Mouse (Mus musculus): ENCODE data around the gene Rims1. TPM values are rescaled to one million over a fixed set of nuclear protein-coding genes. Genes with fewer than 3 reads are reported as not detected.

The Rims1 gene
- polyA plus RNA-seq, 1 experiment from 2014 or later: 0.24 TPM

DNA sequence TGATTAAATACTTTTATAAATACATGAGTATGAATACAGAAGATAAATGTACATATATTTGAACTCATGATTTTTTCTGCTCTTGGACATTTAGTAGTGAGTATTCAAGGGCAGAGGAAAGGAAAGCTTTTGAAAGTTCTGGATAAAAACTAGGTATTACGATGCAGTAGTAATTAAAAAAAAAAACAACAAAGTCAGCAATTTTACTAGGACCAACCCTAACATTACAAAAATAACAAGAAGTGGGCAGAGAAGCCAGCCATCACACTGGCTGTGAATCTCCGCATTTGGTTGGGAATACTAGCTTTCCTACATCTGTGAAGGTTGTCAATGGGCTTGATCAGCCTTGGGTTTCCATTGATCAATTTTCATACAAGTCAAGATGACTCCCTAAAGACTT is 381.8 kb downstream of the Rims1 start:
- WGBS (ENCODE audit: insufficient replicate concordance): 67% methylated on average over 2 of the region's 2 CpGs
- no peak overlapping the region for H3K27ac ChIP-seq
- no peak for ATAC-seq

GRCm38 (mm10) chr1:22422102-22422501 is 383.7 kb downstream of the Rims1 start:
- Histone ChIP-seq H3K4me3 (no peak overlapping the region), H3K36me3 (no peaks in the 10 kb centered on the region), H3K27ac (no peak overlapping the region), H3K27me3 (replicated peaks) (no peaks in the 10 kb centered on the region), H3K9ac (no peak overlapping the region), H3K4me2 (no peak overlapping the region), H3K4me1 (no peaks in the 10 kb centered on the region), H3K9me3 (replicated peaks) (no peaks in the 10 kb centered on the region)
- no peak for ATAC-seq
- WGBS (ENCODE audit: insufficient replicate concordance): 55% methylated on average over 5 of the region's 5 CpGs

More for the DNA sequence above, 381.8 kb downstream of the Rims1 start:
- Histone ChIP-seq H3K36me3 (no peaks in the 10 kb centered on the region), H3K9ac (no peak overlapping the region), H3K4me3 (no peak overlapping the region), H3K4me1 (no peaks in the 10 kb centered on the region), H3K9me3 (replicated peaks) (no peaks in the 10 kb centered on the region), H3K4me2 (no peak overlapping the region), H3K27me3 (replicated peaks) (no peaks in the 10 kb centered on the region)

- Histone ChIP-seq H3K36me3 (no peaks in the 10 kb centered on the region), H3K9ac (no peak overlapping the region), H3K9me3 (replicated peaks) (no peaks in the 10 kb centered on the region), H3K4me1 (no peaks in the 10 kb centered on the region), H3K27me3 (replicated peaks) (no peaks in the 10 kb centered on the region), H3K4me3 (no peak overlapping the region), H3K27ac (no peak overlapping the region), H3K4me2 (no peak overlapping the region)
- 68% methylated on average over 7 of the region's 7 CpGs for WGBS (ENCODE audit: insufficient replicate concordance)
- no peak for ATAC-seq
Measured at GRCm38 (mm10) chr1:22410173-22410572, 395.6 kb downstream of the Rims1 start.

DNA sequence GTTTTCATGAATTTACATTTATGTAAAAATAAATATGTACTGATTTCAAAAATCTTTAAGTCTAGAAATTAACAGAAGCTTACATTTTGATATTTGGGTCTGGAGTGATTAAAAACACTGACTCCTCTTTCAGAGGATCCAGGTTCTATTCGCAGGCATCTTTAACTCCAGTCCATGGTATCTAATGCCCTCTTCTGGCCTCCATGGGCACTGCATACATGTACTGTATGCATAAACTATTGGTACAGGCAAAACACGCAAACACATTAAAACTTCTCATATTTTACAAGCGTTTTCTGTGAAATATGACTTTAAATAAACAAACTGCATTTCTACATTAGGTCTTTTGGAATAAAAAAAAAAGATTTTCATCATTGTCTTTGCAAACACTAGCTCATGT is 419.4 kb downstream of the Rims1 start:
- no peaks in the 10 kb centered on the region for H3K27me3 ChIP-seq (replicated peaks)
- 53% methylated on average over 3 of the region's 3 CpGs for WGBS (ENCODE audit: insufficient replicate concordance)
- no peaks in the 10 kb centered on the region for H3K9me3 ChIP-seq (replicated peaks)
- no peaks in the 10 kb centered on the region for H3K36me3 ChIP-seq
- no peak for ATAC-seq
- H3K4me1 ChIP-seq: no peaks in the 10 kb centered on the region
- no peak overlapping the region for H3K9ac ChIP-seq
- H3K4me3 ChIP-seq: no peak overlapping the region
- H3K4me2 ChIP-seq: no peak overlapping the region
- H3K27ac ChIP-seq: no peak overlapping the region

DNA sequence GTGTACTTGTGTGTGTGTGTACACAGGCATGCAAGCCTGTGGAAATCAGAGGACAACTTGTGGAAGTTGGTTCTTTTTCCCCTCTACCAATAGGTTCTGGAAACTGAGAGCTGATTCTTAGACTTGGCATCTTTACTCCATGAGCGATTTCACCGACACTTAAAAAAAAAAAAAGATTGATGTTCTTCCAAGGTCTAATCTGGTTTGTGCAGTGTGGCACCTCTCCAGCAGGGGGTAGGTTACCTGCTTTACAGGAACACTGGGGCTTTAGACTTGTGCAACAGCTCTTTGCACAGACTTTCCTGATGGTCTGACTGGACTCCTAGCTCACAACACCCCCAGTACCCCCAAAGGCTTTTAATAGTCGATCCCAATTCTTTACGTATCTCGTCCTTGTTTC is 428.1 kb downstream of the Rims1 start:
- no peak overlapping the region for H3K9ac ChIP-seq
- H3K4me2 ChIP-seq: no peak overlapping the region
- H3K4me1 ChIP-seq: no peaks in the 10 kb centered on the region
- H3K27me3 ChIP-seq (replicated peaks): no peaks in the 10 kb centered on the region
- WGBS (ENCODE audit: insufficient replicate concordance): 62% methylated on average over 5 of the region's 5 CpGs
- ATAC-seq: no peak
- H3K9me3 ChIP-seq (replicated peaks): no peaks in the 10 kb centered on the region
- no peak overlapping the region for H3K27ac ChIP-seq
- no peak overlapping the region for H3K4me3 ChIP-seq
- no peaks in the 10 kb centered on the region for H3K36me3 ChIP-seq

- no peaks in the 10 kb centered on the region for H3K36me3 ChIP-seq
- no peaks in the 10 kb centered on the region for H3K9me3 ChIP-seq (replicated peaks)
- no peaks in the 10 kb centered on the region for H3K4me1 ChIP-seq
- H3K27ac ChIP-seq: no peak overlapping the region
- no peaks in the 10 kb centered on the region for H3K27me3 ChIP-seq (replicated peaks)
- H3K9ac ChIP-seq: no peak overlapping the region
- WGBS (ENCODE audit: insufficient replicate concordance): 37% methylated on average over 6 of the region's 6 CpGs
- H3K4me2 ChIP-seq: no peak overlapping the region
- ATAC-seq: no peak
- no peak overlapping the region for H3K4me3 ChIP-seq
Measured at GRCm38 (mm10) chr1:22377062-22377461, 428.7 kb downstream of the Rims1 start.

DNA sequence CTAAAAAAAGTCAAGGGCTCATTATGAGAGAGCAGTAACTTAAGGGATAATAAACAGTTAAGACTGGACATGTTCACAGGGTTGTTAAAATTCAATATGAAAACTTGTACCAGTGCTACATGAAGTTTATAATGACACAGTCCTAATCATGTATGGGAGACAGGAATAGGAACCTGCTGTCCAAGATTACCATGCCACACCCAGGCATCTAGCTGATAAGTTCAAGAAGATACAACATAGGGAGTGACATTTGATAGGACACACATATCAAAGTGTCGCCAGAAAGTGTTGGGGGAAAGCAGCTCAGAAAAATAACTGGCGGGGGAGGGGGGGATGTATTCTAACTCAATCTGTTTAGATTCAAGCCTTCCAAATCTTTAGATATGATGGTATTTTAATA is 449.6 kb downstream of the Rims1 start:
- no peak overlapping the region for H3K27ac ChIP-seq
- H3K4me1 ChIP-seq: no peaks in the 10 kb centered on the region
- H3K9me3 ChIP-seq (replicated peaks): no peaks in the 10 kb centered on the region
- H3K9ac ChIP-seq: no peak overlapping the region
- no peak overlapping the region for H3K4me2 ChIP-seq
- ATAC-seq: peak; percentile 80
- H3K27me3 ChIP-seq (replicated peaks): no peaks in the 10 kb centered on the region
- 45% methylated on average over 2 of the region's 2 CpGs for WGBS (ENCODE audit: insufficient replicate concordance)
- H3K36me3 ChIP-seq: no peaks in the 10 kb centered on the region
- H3K4me3 ChIP-seq: no peak overlapping the region

- ATAC-seq: no peak
- no peaks in the 10 kb centered on the region for H3K27me3 ChIP-seq (replicated peaks)
- no peak overlapping the region for H3K4me3 ChIP-seq
- no peaks in the 10 kb centered on the region for H3K36me3 ChIP-seq
- no peak overlapping the region for H3K4me2 ChIP-seq
- no peak overlapping the region for H3K9ac ChIP-seq
- H3K27ac ChIP-seq: no peak overlapping the region
- H3K9me3 ChIP-seq (replicated peaks): no peaks in the 10 kb centered on the region
- no peaks in the 10 kb centered on the region for H3K4me1 ChIP-seq
- 66% methylated on average over 4 of the region's 4 CpGs for WGBS (ENCODE audit: insufficient replicate concordance)
Measured at GRCm38 (mm10) chr1:22353687-22354086, 452.1 kb downstream of the Rims1 start.

- no peak overlapping the region for H3K4me2 ChIP-seq
- no peak for ATAC-seq
- H3K27me3 ChIP-seq (replicated peaks): no peaks in the 10 kb centered on the region
- H3K4me3 ChIP-seq: no peak overlapping the region
- H3K36me3 ChIP-seq: no peaks in the 10 kb centered on the region
- H3K4me1 ChIP-seq: no peaks in the 10 kb centered on the region
- H3K9ac ChIP-seq: no peak overlapping the region
- 77% methylated on average over 9 of the region's 9 CpGs for WGBS (ENCODE audit: insufficient replicate concordance)
- H3K9me3 ChIP-seq (replicated peaks): no peaks in the 10 kb centered on the region
- no peak overlapping the region for H3K27ac ChIP-seq
Measured at GRCm38 (mm10) chr1:22338914-22339313, 466.9 kb downstream of the Rims1 start.

DNA sequence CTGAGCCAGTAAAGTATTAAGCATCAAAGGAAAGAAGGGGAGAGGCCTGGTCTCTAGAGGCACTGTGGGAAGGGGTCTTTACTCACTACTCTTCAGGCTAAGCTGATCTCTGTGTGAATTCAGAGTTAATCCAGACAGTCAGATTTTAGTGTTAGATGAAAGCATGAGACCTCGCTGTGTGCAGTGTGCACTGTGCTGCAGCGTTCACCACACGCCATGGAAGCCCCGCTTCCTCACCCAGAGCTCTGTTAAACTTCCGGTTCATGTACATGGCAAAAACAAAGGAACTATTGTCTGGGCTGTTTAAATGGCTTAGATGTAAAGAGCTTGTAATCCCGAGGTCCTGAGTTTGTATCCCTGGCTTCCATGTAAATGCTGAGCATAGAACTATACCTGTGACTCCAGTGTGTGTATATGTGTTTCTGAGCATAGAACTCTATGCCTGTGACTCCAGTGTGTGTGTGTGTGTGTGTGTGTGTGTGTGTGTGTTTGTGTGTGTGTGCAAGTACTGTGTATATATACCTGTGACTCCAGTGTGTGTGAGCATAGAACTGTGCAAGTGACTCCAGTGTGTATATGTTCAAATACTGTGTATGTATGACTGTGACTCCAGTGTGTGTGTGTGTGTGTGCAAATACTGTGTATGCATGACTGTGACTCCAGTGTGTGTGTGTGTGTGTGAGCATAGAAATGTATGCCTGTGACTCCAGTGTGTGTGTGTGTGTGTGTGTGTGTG is 484.7 kb downstream of the Rims1 start:
- no peaks in the 10 kb centered on the region for H3K36me3 ChIP-seq
- no peak overlapping the region for H3K4me3 ChIP-seq
- WGBS (ENCODE audit: insufficient replicate concordance): 54% methylated on average over 6 of the region's 6 CpGs
- H3K27ac ChIP-seq: no peak overlapping the region
- H3K9me3 ChIP-seq (replicated peaks): no peaks in the 10 kb centered on the region
- H3K27me3 ChIP-seq (replicated peaks): no peaks in the 10 kb centered on the region
- no peak overlapping the region for H3K9ac ChIP-seq
- no peak overlapping the region for H3K4me2 ChIP-seq
- H3K4me1 ChIP-seq: no peaks in the 10 kb centered on the region
- no peak for ATAC-seq

DNA sequence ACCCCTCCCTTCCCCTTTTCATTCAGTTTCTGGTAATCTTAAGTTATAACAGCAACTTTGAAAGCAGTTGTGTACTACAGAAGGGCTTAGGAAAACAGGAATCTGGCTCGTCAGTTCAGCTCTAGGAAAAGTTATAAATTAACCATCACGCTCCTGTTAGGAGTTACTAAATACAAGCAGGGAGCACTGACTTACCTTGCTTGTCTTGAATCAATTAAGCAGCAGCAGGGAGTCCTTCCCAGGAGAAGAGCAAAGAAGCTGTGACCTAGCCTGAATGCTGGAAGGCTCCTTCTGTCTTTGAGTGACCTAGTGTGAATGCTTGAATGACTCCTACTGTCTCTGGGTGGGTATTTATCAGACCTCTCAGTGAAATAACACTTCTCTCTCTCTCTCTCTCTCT is 490.3 kb downstream of the Rims1 start:
- Histone ChIP-seq H3K4me2 (no peak overlapping the region), H3K4me3 (no peak overlapping the region), H3K27me3 (replicated peaks) (no peaks in the 10 kb centered on the region), H3K4me1 (no peaks in the 10 kb centered on the region), H3K36me3 (no peaks in the 10 kb centered on the region), H3K9me3 (replicated peaks) (no peaks in the 10 kb centered on the region), H3K9ac (no peak overlapping the region), H3K27ac (no peak overlapping the region)
- 37% methylated on average over 2 of the region's 2 CpGs for WGBS (ENCODE audit: insufficient replicate concordance)
- no peak for ATAC-seq

GRCm38 (mm10) chr1:22311471-22311870 is 494.3 kb downstream of the Rims1 start:
- Histone ChIP-seq H3K4me2 (no peak overlapping the region), H3K36me3 (no peaks in the 10 kb centered on the region), H3K9ac (no peak overlapping the region), H3K27me3 (replicated peaks) (no peaks in the 10 kb centered on the region), H3K4me1 (no peaks in the 10 kb centered on the region), H3K27ac (no peak overlapping the region), H3K4me3 (no peak overlapping the region), H3K9me3 (replicated peaks) (no peaks in the 10 kb centered on the region)
- no peak for ATAC-seq
- WGBS (ENCODE audit: insufficient replicate concordance): 73% methylated on average over 7 of the region's 7 CpGs

GRCm38 (mm10) chr1:22306519-22306918 is 499.3 kb downstream of the Rims1 start:
- ATAC-seq: no peak
- Histone ChIP-seq H3K9ac (no peak overlapping the region), H3K4me2 (no peak overlapping the region), H3K27ac (no peak overlapping the region), H3K27me3 (replicated peaks) (no peaks in the 10 kb centered on the region), H3K36me3 (no peaks in the 10 kb centered on the region), H3K9me3 (replicated peaks) (no peaks in the 10 kb centered on the region), H3K4me1 (no peaks in the 10 kb centered on the region), H3K4me3 (no peak overlapping the region)
- WGBS (ENCODE audit: insufficient replicate concordance): 76% methylated on average over 5 of the region's 5 CpGs
